In genomic region chr5:112427283-112427682, GRCm38 (mm10) we compare ENCODE assay signal across 10 mouse cellular contexts. TPM values are rescaled to one million over a fixed set of nuclear protein-coding genes. Genes with fewer than 3 reads are reported as not detected.
DNase-seq lines count a peak whose midpoint lies in the region; ATAC-seq and TF ChIP-seq lines count a peak whose summit lies in the region.
"Had no signal": no experiment of that assay in that cellular context is flagged by ENCODE, and none has a peak within 500 bp of the region (broad histone marks: within the 10 kb centered on the region; RNA-seq: fewer than 3 reads in every experiment).

No protein-coding gene starts in this region.

- WGBS in intestine, postnatal 0 days: 43% methylated on average over 2 of the region's 2 CpGs
- 42% methylated on average over 2 of the region's 2 CpGs for WGBS in intestine, embryonic 16.5 days

- peak; percentile 80 for TF ChIP-seq CTCF in intestine, postnatal 0 days (IDR thresholded peaks at IDR 0.05; ENCODE audit: low read depth)
- TF ChIP-seq CTCF in Patski (IDR thresholded peaks at IDR 0.05): peak; percentile 91

- POLR2A ChIA-PET in Patski (lab: Charles Lee): no interaction called here

- in situ Hi-C loops in Patski (cut with MboI; ENCODE audit: low pct_unique_long_range_greater_than_20kb): loop anchor here (5.0 to 25.0 kb wide), 4 partner anchors 90 to 810 kb away; partner anchors contain the start of gene Tmem211

- H3K4me1 ChIP-seq in intestine, postnatal 0 days (replicated peaks; ENCODE audit: control insufficient read depth, insufficient read depth, low read length): no peaks in the 10 kb centered on the region
- 0 out of 2 replicates have a peak, but pooled peaks cover 3% of the 10 kb centered on the region for H3K4me1 ChIP-seq in intestine, embryonic 16.5 days (ENCODE audit: control insufficient read depth, insufficient read depth, low read length)
- H3K4me1 ChIP-seq: embryonic facial prominence, embryonic 15.5 days; lung, embryonic 15.5 days had no signal

- intact Hi-C loops in left cerebral cortex, postnatal 36 days (cut with DNase I): loop anchor here (5.0 to 10.0 kb wide), 3 partner anchors 35 to 192 kb away; partner anchors contain the start of genes Asphd2, Hps4 and Srrd

- H3K27ac ChIP-seq in intestine, postnatal 0 days (ENCODE audit: low read depth, low read length): no peak overlapping the region
- H3K27ac ChIP-seq in intestine, embryonic 16.5 days (ENCODE audit: low read length): no peak overlapping the region
- H3K27ac ChIP-seq: embryonic facial prominence, embryonic 15.5 days; lung, embryonic 15.5 days had no signal

- no peaks in the 10 kb centered on the region for H3K9me3 ChIP-seq in intestine, postnatal 0 days (ENCODE audit: control insufficient read depth)
- H3K9me3 ChIP-seq in intestine, embryonic 16.5 days (ENCODE audit: control insufficient read depth, low read length): no peaks in the 10 kb centered on the region
- H3K9me3 ChIP-seq: embryonic facial prominence, embryonic 15.5 days; lung, embryonic 15.5 days had no signal

- H3K4me3 ChIP-seq in intestine, postnatal 0 days (ENCODE audit: low read depth, low read length): no peak overlapping the region
- H3K4me3 ChIP-seq in intestine, embryonic 16.5 days (ENCODE audit: low read length): no peak overlapping the region
- H3K4me3 ChIP-seq: embryonic facial prominence, embryonic 15.5 days; lung, embryonic 15.5 days had no signal

- H3K9ac ChIP-seq in intestine, postnatal 0 days (ENCODE audit: low read depth, low read length): no peak overlapping the region
- H3K9ac ChIP-seq in intestine, embryonic 16.5 days (ENCODE audit: low read depth, low read length): no peak overlapping the region
- H3K9ac ChIP-seq: embryonic facial prominence, embryonic 15.5 days; lung, embryonic 15.5 days had no signal

- no peak overlapping the region for H3K4me2 ChIP-seq in intestine, postnatal 0 days (replicated peaks; ENCODE audit: low read depth)
- H3K4me2 ChIP-seq in intestine, embryonic 16.5 days (ENCODE audit: low read depth, low read length): no peak overlapping the region
- H3K4me2 ChIP-seq: embryonic facial prominence, embryonic 15.5 days; lung, embryonic 15.5 days had no signal

- no peaks in the 10 kb centered on the region for H3K36me3 ChIP-seq in intestine, postnatal 0 days (ENCODE audit: control insufficient read depth, insufficient read depth)
- H3K36me3 ChIP-seq in intestine, embryonic 16.5 days (ENCODE audit: control insufficient read depth, insufficient read depth, low read length): no peaks in the 10 kb centered on the region
- H3K36me3 ChIP-seq: embryonic facial prominence, embryonic 15.5 days; lung, embryonic 15.5 days had no signal

- no peak for DNase-seq in Patski (ENCODE audit: low read depth, low spot score)
- peak; percentile 94 to 98 for DNase-seq in cerebellum, postnatal 10 days
- DNase-seq in gastrocnemius, postnatal 4 days (ENCODE audit: low spot score in 2 of 2): peak; percentile 57 to 74
- peak; percentile 51 to 69 for DNase-seq in left cerebral cortex, postnatal 36 days (ENCODE audit: low spot score in 2 of 2)
- peak; percentile 72 for DNase-seq in naive thymus-derived CD4-positive, alpha-beta T cell, adult 2 months (ENCODE audit: low read depth)
- DNase-seq in thymus, postnatal 14 days: peak; percentile 72

- ATAC-seq in intestine, postnatal 0 days: no peak
- no peak for ATAC-seq in intestine, embryonic 16.5 days
- no peak for ATAC-seq in Patski

- CTCF ChIA-PET in Patski (lab: Charles Lee): interaction anchor here (0.9 kb wide), 1 partner anchor 30 kb away, joined by 3 read pairs; no protein-coding TSS in a partner anchor

- H3K27me3 ChIP-seq in intestine, postnatal 0 days (replicated peaks; ENCODE audit: control insufficient read depth, insufficient read depth, low read length): 0 out of 2 replicates have a peak, but pooled peaks cover 11% of the 10 kb centered on the region
- 0 out of 2 replicates have a peak, but pooled peaks cover 2% of the 10 kb centered on the region for H3K27me3 ChIP-seq in intestine, embryonic 16.5 days (replicated peaks; ENCODE audit: control insufficient read depth, insufficient read depth, low read length)
- H3K27me3 ChIP-seq in Patski: peaks cover 62% of the 10 kb centered on the region

RNA-seq across cellular contexts. Expression of gene Gm6588, which starts 21.9 kb away (rescaled TPM):
- polyA plus RNA-seq in intestine, postnatal 0 days (2015; fragmentation: Nextera tagmentation; extraction: Ambion mirVana): not detected in 2 replicates
- not detected in 2 replicates for polyA plus RNA-seq in intestine, embryonic 16.5 days (2015; fragmentation: Nextera tagmentation; extraction: Ambion mirVana)
- not detected for polyA plus RNA-seq in Patski (2021)
- total RNA-seq in gastrocnemius, postnatal 4 days (2021): not detected
- total RNA-seq in left cerebral cortex, postnatal 36 days (2021): not detected
- polyA plus RNA-seq: embryonic facial prominence, embryonic 15.5 days; lung, embryonic 15.5 days had no signal

RNA-seq across cellular contexts. Expression of gene Asphd2, which starts 32.6 kb away (rescaled TPM):
- polyA plus RNA-seq in intestine, postnatal 0 days (2015; fragmentation: Nextera tagmentation; extraction: Ambion mirVana): 3.1 and 4.6 TPM in 2 replicates
- 1.9 and 2.5 TPM in 2 replicates for polyA plus RNA-seq in intestine, embryonic 16.5 days (2015; fragmentation: Nextera tagmentation; extraction: Ambion mirVana)
- 1.8 TPM for polyA plus RNA-seq in Patski (2021)
- total RNA-seq in gastrocnemius, postnatal 4 days (2021): 1 to 10 TPM; 1.5 to 2.1 TPM
- total RNA-seq in left cerebral cortex, postnatal 36 days (2021): 100 to 1,000 TPM; 161 to 181 TPM
